Mouse (Mus musculus) heart, postnatal 0 days (tissue): ENCODE results near the gene Tns3. TPM values are rescaled to one million over a fixed set of nuclear protein-coding genes. Genes with fewer than 3 reads are reported as not detected.

ENCODE experiments used
- ATAC-seq: fragments of 200-750 bp; cut with Nextera tagmentation; 2 replicates; pipeline ENCODE4 v1.8.0; 2017; ENCODE audit warnings: low read depth, moderate number of reproducible peaks, moderate library complexity; ENCODE audit not compliant: insufficient read depth
- DNase-seq: peaks from one replicate; pipeline ENCODE4 v3.0.0-alpha.2; 2016; ENCODE audit warnings: low spot score
- H3K27ac ChIP-seq: fragments of 300-500 bp; sonication (generic); 2 replicates; pipeline ENCODE4 v1.5.1; 2014; ENCODE audit warnings: low read depth, mild to moderate bottlenecking
- H3K27me3 ChIP-seq: fragments of 300-500 bp; sonication (generic); 2 replicates; pipeline ENCODE4 v1.6.1; 2014; ENCODE audit warnings: low read length, mixed read lengths; ENCODE audit not compliant: control insufficient read depth, insufficient read depth
- H3K36me3 ChIP-seq: fragments of 300-500 bp; sonication (generic); replicated peaks from 2 replicates; pipeline ENCODE4 v1.6.1; 2014; ENCODE audit warnings: low read length, mixed read lengths; ENCODE audit not compliant: control insufficient read depth, insufficient read depth
- H3K4me1 ChIP-seq: fragments of 300-500 bp; sonication (generic); 2 replicates; pipeline ENCODE4 v1.6.1; 2014; ENCODE audit warnings: antibody characterized with exemption; ENCODE audit not compliant: control insufficient read depth, insufficient read depth
- H3K4me2 ChIP-seq: fragments of 300-500 bp; sonication (generic); 2 replicates; pipeline ENCODE4 v1.6.1; 2014; ENCODE audit warnings: low read depth, mild to moderate bottlenecking, low read length, moderate library complexity
- H3K4me3 ChIP-seq: fragments of 300-500 bp; sonication (generic); 2 replicates; pipeline ENCODE4 v1.5.1; 2014; ENCODE audit warnings: low read depth, low read length
- H3K9ac ChIP-seq: fragments of 300-500 bp; sonication (generic); replicated peaks from 2 replicates; pipeline ENCODE4 v1.6.1; 2014; ENCODE audit warnings: low read depth, low read length, mixed read lengths
- H3K9me3 ChIP-seq: fragments of 300-500 bp; sonication (generic); replicated peaks from 2 replicates; pipeline ENCODE4 v1.6.1; 2016; ENCODE audit warnings: low read length; ENCODE audit not compliant: control insufficient read depth
- CTCF ChIP-seq: IDR thresholded peaks from 2 replicates; pipeline ENCODE4 v1.5.1; 2016; ENCODE audit warnings: antibody characterized with exemption, control low read depth, low read depth
- EP300 ChIP-seq: IDR thresholded peaks from 2 replicates; pipeline ENCODE4 v1.6.1; 2016; ENCODE audit warnings: antibody characterized with exemption, low read depth
- WGBS: fragments of 180-500 bp; shearing (Covaris S2); extraction: QIAGEN DNeasy Blood & Tissue Kit; methylation state at CpG from one replicate; pipeline ENCODE4 v1.1.7; 2014; 5-methylcytosine and 5-hydroxymethylcytosine counted together
- polyA plus RNA-seq: library from polyadenylated mRNA; unstranded; fragments of >200 nt; fragmentation: Nextera tagmentation; extraction: Ambion mirVana; gene quantifications from 2 replicates; pipeline ENCODE4 v1.2.1, GENCODE M21; 2015
- total RNA-seq: library from RNA; depleted of rRNA; stranded (reverse); fragments of >200 nt; gene quantifications from 2 replicates; pipeline ENCODE4 v1.2.3, GENCODE M21; 2014; ENCODE audit warnings: low replicate concordance

Tns3 gene
- total and polyA plus RNA-seq, 2 experiments from 2014 or later, result 7.6 to 31.7 TPM

GRCm38 (mm10) chr11:8532112-8532747, 132.1 kb downstream of the Tns3 start:
- no peak overlapping the region for H3K27ac ChIP-seq
- no peak overlapping the region for H3K9ac ChIP-seq
- no peak overlapping the region for H3K4me2 ChIP-seq
- ATAC-seq (no peak), DNase-seq (no peak)
- no peaks in the 10 kb centered on the region for H3K4me1 ChIP-seq
- H3K9me3 ChIP-seq, result no peaks in the 10 kb centered on the region
- WGBS, result 86% methylated on average over 10 of the region's 10 CpGs
- H3K27me3 ChIP-seq, result no peaks in the 10 kb centered on the region
- no peak overlapping the region for H3K4me3 ChIP-seq
- TF ChIP-seq EP300 (no peak), CTCF (no peak)
- peaks cover 25% of the 10 kb centered on the region; the same call in 1 of the 2 replicates for H3K36me3 ChIP-seq

- Histone ChIP-seq H3K9ac (no peak overlapping the region), H3K36me3 (peaks cover 22% of the 10 kb centered on the region; the same call in 1 of the 2 replicates), H3K9me3 (no peaks in the 10 kb centered on the region), H3K4me2 (no peak overlapping the region), H3K4me1 (peaks cover 6% of the 10 kb centered on the region; the same call in 1 of the 2 replicates), H3K27me3 (no peaks in the 10 kb centered on the region), H3K4me3 (no peak overlapping the region), H3K27ac (no peak overlapping the region)
- 84% methylated on average over 4 of the region's 4 CpGs for WGBS
- TF ChIP-seq CTCF (no peak), EP300 (no peak)
- ATAC-seq, result no peak
- no peak for DNase-seq
Observed at GRCm38 (mm10) chr11:8530506-8530905, 133.8 kb downstream of the Tns3 start.

- ATAC-seq, result no peak
Observed at GRCm38 (mm10) chr11:8530036-8530435, 134.3 kb downstream of the Tns3 start.

GRCm38 (mm10) chr11:8525463-8526145, 138.7 kb downstream of the Tns3 start:
- H3K4me2 ChIP-seq, result no peak overlapping the region
- no peaks in the 10 kb centered on the region for H3K9me3 ChIP-seq
- TF ChIP-seq CTCF (no peak), EP300 (no peak)
- H3K4me3 ChIP-seq, result no peak overlapping the region
- no peak overlapping the region for H3K9ac ChIP-seq
- H3K27me3 ChIP-seq, result no peaks in the 10 kb centered on the region
- peaks cover 21% of the 10 kb centered on the region for H3K4me1 ChIP-seq
- H3K27ac ChIP-seq, result peak overlapping the region; percentile 41
- DNase-seq, result no peak
- no peak for ATAC-seq
- H3K36me3 ChIP-seq, result peaks cover 8% of the 10 kb centered on the region; the same call in 1 of the 2 replicates
- 44% methylated on average over 9 of the region's 9 CpGs for WGBS

More at GRCm38 (mm10) chr11:8530036-8530435, 134.3 kb downstream of the Tns3 start:
- no peak for DNase-seq
- Histone ChIP-seq H3K9ac (no peak overlapping the region), H3K9me3 (no peaks in the 10 kb centered on the region), H3K27me3 (no peaks in the 10 kb centered on the region), H3K27ac (no peak overlapping the region), H3K4me3 (no peak overlapping the region), H3K36me3 (peaks cover 22% of the 10 kb centered on the region; the same call in 1 of the 2 replicates), H3K4me1 (peaks cover 6% of the 10 kb centered on the region), H3K4me2 (no peak overlapping the region)
- TF ChIP-seq EP300, result no peak
- TF ChIP-seq CTCF, result no peak
- WGBS, result 85% methylated on average over 4 of the region's 4 CpGs

- peak; percentile 61 for ATAC-seq
- peak; percentile 78 for DNase-seq
- TF ChIP-seq EP300 (no peak), CTCF (peak; percentile 77)
- H3K27ac ChIP-seq, result peak overlapping the region; percentile 72
- no peak overlapping the region for H3K9ac ChIP-seq
- 28% methylated on average over 10 of the region's 10 CpGs for WGBS
- H3K4me2 ChIP-seq, result no peak overlapping the region
- no peaks in the 10 kb centered on the region for H3K27me3 ChIP-seq
- no peaks in the 10 kb centered on the region for H3K9me3 ChIP-seq
- no peak overlapping the region for H3K4me3 ChIP-seq
- peaks cover 21% of the 10 kb centered on the region for H3K4me1 ChIP-seq
- H3K36me3 ChIP-seq, result peaks cover 8% of the 10 kb centered on the region
Observed at GRCm38 (mm10) chr11:8523344-8524126, 140.8 kb downstream of the Tns3 start.
